Mouse (Mus musculus): ENCODE measurements around the gene Gm20388. TPM values are rescaled to one million over a fixed set of nuclear protein-coding genes. Genes with fewer than 3 reads are reported as not detected.

Gene Gm20388
- polyA plus RNA-seq, 1 experiment from 2014 or later: 8.3 TPM

DNA sequence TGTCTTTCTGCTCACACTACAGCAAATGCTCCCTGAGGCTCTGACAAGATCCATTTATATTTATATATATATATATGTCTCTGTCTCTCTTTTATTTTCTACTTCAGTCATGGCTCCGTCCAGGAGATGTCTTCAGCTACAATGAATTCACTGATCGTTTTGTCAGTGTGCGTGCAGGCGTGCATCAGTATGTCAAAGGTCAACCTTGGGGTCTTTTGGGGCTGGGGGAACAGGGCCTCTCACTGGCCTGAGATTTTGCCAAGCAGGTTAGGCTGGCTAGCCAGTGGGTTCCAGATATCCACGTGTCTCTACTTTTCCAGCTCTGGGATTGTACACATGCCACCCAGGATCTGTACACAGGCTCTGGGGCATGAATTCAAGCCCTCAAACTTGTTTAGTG lies 2992.4 kb downstream of the Gm20388 start:
- 69% methylated on average over 5 of the region's 5 CpGs for WGBS
- ATAC-seq (replicated peaks; ENCODE audit: low FRiP score, low TSS enrichment, low read depth): no peak

DNA sequence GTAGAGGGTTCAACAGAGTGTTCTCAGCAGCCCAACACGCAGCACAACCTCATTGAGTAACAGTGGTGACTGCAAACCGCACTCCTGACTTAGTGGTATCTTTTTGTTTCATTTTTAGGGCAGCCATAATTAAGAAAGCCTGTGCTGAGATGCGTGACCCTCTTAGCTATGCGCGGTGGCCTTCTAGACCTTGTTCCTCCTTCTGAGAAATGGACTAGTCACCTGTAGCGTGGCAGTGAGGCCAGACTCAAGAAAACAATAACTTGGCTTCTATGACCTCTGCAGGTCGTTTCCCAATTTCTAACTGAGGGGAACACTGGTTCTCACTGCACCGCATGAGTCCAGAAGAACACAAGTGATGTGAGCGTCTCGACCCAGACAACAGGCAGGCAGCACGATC lies 2993.9 kb downstream of the Gm20388 start:
- ATAC-seq (replicated peaks; ENCODE audit: low FRiP score, low TSS enrichment, low read depth): no peak
- WGBS: 94% methylated on average over 11 of the region's 11 CpGs
- Histone ChIP-seq H3K9ac (ENCODE audit: low read length) (no peak overlapping the region), H3K4me2 (ENCODE audit: low read length) (no peak overlapping the region), H3K4me3 (ENCODE audit: low read depth, low read length) (no peak overlapping the region), H3K27ac (ENCODE audit: low read depth) (no peak overlapping the region), H3K27me3 (replicated peaks; ENCODE audit: control insufficient read depth, insufficient read depth, low read length) (no peaks in the 10 kb centered on the region), H3K36me3 (ENCODE audit: control insufficient read depth, insufficient read depth, low read length) (peaks cover 34% of the 10 kb centered on the region), H3K9me3 (ENCODE audit: control insufficient read depth, low read length) (no peaks in the 10 kb centered on the region), H3K4me1 (replicated peaks; ENCODE audit: control insufficient read depth, insufficient read depth, low read length) (peaks cover 5% of the 10 kb centered on the region)
- DNase-seq (ENCODE audit: low spot score): no peak

More for the DNA sequence above, 2992.4 kb downstream of the Gm20388 start:
- Histone ChIP-seq H3K4me2 (ENCODE audit: low read length) (no peak overlapping the region), H3K9ac (ENCODE audit: low read length) (no peak overlapping the region), H3K27me3 (replicated peaks; ENCODE audit: control insufficient read depth, insufficient read depth, low read length) (no peaks in the 10 kb centered on the region), H3K9me3 (ENCODE audit: control insufficient read depth, low read length) (no peaks in the 10 kb centered on the region), H3K27ac (ENCODE audit: low read depth) (no peak overlapping the region), H3K36me3 (ENCODE audit: control insufficient read depth, insufficient read depth, low read length) (peaks cover 42% of the 10 kb centered on the region), H3K4me3 (ENCODE audit: low read depth, low read length) (no peak overlapping the region), H3K4me1 (replicated peaks; ENCODE audit: control insufficient read depth, insufficient read depth, low read length) (peaks cover 5% of the 10 kb centered on the region)
- DNase-seq (ENCODE audit: low spot score): no peak

DNA sequence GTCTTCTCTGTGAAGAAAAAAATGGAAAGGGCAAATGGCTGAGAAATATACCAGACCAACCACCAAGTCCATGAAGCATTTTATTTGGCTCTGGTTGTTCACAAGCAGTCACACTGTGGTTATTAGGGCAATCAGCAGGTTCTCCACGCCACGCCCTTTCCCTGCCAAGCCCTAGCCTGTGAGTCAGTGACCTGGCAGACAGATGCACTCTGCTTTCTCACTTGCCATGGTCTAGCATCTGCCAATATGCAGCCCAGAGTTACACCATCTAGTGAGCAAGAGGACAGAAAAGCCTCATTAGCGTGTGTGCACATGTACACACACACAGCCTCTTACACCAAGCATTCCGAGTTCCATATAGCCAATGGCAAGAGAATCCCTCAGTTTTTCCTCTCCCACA lies 2994.7 kb downstream of the Gm20388 start:
- H3K27ac ChIP-seq (ENCODE audit: low read depth): no peak overlapping the region
- DNase-seq (ENCODE audit: low spot score) (no peak), ATAC-seq (replicated peaks; ENCODE audit: low FRiP score, low TSS enrichment, low read depth) (no peak)
- no peaks in the 10 kb centered on the region for H3K27me3 ChIP-seq (replicated peaks; ENCODE audit: control insufficient read depth, insufficient read depth, low read length)
- no peak overlapping the region for H3K4me2 ChIP-seq (ENCODE audit: low read length)
- H3K4me1 ChIP-seq (replicated peaks; ENCODE audit: control insufficient read depth, insufficient read depth, low read length): peaks cover 5% of the 10 kb centered on the region
- 91% methylated on average over 4 of the region's 4 CpGs for WGBS
- no peak overlapping the region for H3K4me3 ChIP-seq (ENCODE audit: low read depth, low read length)
- no peak overlapping the region for H3K9ac ChIP-seq (ENCODE audit: low read length)
- peaks cover 25% of the 10 kb centered on the region for H3K36me3 ChIP-seq (ENCODE audit: control insufficient read depth, insufficient read depth, low read length)
- H3K9me3 ChIP-seq (ENCODE audit: control insufficient read depth, low read length): no peaks in the 10 kb centered on the region

DNA sequence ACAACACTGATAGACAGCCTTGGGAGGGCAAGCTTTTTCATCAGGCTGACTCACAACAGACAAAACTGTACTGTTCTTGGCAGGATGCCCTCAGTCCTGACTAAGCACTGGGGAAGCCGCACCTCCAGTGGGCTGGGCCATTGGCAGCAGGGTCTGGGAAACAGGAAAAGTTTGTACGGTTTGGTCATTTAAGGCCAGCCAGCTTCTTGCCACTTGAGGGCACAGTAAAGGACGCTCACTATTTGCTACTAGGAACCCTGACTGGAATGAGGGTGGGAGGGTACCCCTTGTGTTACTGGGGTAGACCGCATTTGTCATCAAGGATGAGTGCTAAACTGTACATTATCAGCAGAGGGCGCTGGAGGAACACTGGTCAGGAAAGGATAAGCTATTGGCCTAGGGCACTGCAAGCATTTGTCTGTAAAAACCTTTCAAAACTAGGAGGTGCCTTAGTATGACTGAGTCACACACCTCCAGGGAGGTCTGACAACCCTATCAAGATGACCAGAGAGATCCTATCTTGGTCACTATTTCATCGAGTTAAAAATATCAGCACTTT lies 2995.9 kb downstream of the Gm20388 start:
- no peak overlapping the region for H3K9ac ChIP-seq (ENCODE audit: low read length)
- peak; percentile 82 for ATAC-seq (replicated peaks; ENCODE audit: low FRiP score, low TSS enrichment, low read depth)
- no peak overlapping the region for H3K27ac ChIP-seq (ENCODE audit: low read depth)
- WGBS: 40% methylated on average over 6 of the region's 6 CpGs
- no peak overlapping the region for H3K4me2 ChIP-seq (ENCODE audit: low read length)
- peaks cover 18% of the 10 kb centered on the region for H3K36me3 ChIP-seq (ENCODE audit: control insufficient read depth, insufficient read depth, low read length)
- H3K4me1 ChIP-seq (replicated peaks; ENCODE audit: control insufficient read depth, insufficient read depth, low read length): peaks cover 5% of the 10 kb centered on the region
- no peaks in the 10 kb centered on the region for H3K27me3 ChIP-seq (replicated peaks; ENCODE audit: control insufficient read depth, insufficient read depth, low read length)
- H3K4me3 ChIP-seq (ENCODE audit: low read depth, low read length): no peak overlapping the region
- peak; percentile 87 for DNase-seq (ENCODE audit: low spot score)
- H3K9me3 ChIP-seq (ENCODE audit: control insufficient read depth, low read length): no peaks in the 10 kb centered on the region

DNA sequence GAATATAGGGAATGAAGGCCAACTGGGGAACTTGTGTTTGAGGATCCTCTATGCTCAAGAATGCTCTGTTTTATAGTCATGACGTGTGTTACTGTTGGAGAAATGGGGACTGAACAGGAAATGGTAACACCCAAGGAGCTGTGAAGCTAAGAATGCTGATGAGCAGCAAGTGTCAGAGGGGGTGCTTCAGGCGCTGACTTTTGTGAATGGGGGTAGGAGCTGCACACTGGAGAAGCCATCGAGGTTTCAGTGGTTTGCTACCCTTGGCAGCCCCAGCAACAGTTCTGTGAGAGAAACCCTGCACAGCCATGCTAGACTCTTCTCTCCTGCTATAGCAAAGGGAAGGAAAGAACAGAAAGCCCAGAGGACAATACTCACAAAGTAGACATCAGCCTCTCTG lies 3001.5 kb downstream of the Gm20388 start:
- Histone ChIP-seq H3K27ac (ENCODE audit: low read depth) (no peak overlapping the region), H3K4me2 (ENCODE audit: low read length) (no peak overlapping the region), H3K4me3 (ENCODE audit: low read depth, low read length) (no peak overlapping the region), H3K36me3 (ENCODE audit: control insufficient read depth, insufficient read depth, low read length) (peaks cover 58% of the 10 kb centered on the region), H3K9ac (ENCODE audit: low read length) (no peak overlapping the region), H3K27me3 (replicated peaks; ENCODE audit: control insufficient read depth, insufficient read depth, low read length) (no peaks in the 10 kb centered on the region), H3K4me1 (replicated peaks; ENCODE audit: control insufficient read depth, insufficient read depth, low read length) (peaks cover under 1% of the 10 kb centered on the region; the same call in 1 of the 2 replicates), H3K9me3 (ENCODE audit: control insufficient read depth, low read length) (no peaks in the 10 kb centered on the region)
- DNase-seq (ENCODE audit: low spot score) (no peak), ATAC-seq (replicated peaks; ENCODE audit: low FRiP score, low TSS enrichment, low read depth) (no peak)
- 80% methylated on average over 3 of the region's 3 CpGs for WGBS

DNA sequence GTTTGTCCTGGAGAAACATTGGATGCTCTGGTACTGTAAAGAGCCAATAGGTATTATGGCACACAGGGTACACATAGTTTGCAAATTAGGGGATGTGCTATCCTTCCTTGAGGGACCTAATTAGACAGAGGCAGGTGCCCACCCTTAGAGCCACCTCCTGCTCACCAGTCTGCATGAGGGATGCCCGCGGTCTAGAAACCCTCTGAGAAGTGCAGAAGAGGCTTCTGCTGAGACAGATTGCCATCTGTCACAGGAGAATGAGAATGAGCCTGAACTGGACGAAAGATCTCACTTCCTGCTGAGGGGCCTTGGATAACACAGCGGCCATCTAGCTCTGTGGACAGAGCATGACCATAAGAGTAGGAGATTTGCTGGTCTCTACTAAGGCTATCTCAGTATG lies 3002.2 kb downstream of the Gm20388 start:
- no peaks in the 10 kb centered on the region for H3K27me3 ChIP-seq (replicated peaks; ENCODE audit: control insufficient read depth, insufficient read depth, low read length)
- H3K4me3 ChIP-seq (ENCODE audit: low read depth, low read length): no peak overlapping the region
- H3K36me3 ChIP-seq (ENCODE audit: control insufficient read depth, insufficient read depth, low read length): peaks cover 51% of the 10 kb centered on the region
- 86% methylated on average over 4 of the region's 4 CpGs for WGBS
- H3K9me3 ChIP-seq (ENCODE audit: control insufficient read depth, low read length): no peaks in the 10 kb centered on the region
- no peak overlapping the region for H3K27ac ChIP-seq (ENCODE audit: low read depth)
- no peak overlapping the region for H3K9ac ChIP-seq (ENCODE audit: low read length)
- ATAC-seq (replicated peaks; ENCODE audit: low FRiP score, low TSS enrichment, low read depth): no peak
- H3K4me1 ChIP-seq (replicated peaks; ENCODE audit: control insufficient read depth, insufficient read depth, low read length): peaks cover 8% of the 10 kb centered on the region
- DNase-seq (ENCODE audit: low spot score): no peak
- H3K4me2 ChIP-seq (ENCODE audit: low read length): no peak overlapping the region

DNA sequence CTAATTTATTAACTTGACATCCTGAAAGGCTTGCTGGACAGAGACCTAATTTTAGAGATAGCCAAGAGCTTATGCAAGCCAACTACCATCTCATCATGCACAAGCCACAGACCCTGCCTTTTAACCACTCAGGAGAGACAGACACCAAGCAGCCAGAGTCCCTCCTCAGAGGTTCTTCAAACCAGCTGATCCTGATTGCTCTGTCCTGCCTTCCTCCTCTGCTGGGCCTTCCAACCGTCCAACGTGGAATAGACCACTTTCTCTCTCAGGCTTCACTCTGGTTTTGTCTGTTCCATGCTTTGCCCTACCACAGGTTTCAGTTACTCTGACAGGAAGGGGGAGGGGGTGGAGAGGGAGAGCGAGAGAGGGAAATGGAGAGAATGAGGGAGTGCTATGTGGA lies 3006.1 kb downstream of the Gm20388 start:
- ATAC-seq (replicated peaks; ENCODE audit: low FRiP score, low TSS enrichment, low read depth): no peak
- H3K27ac ChIP-seq (ENCODE audit: low read depth): no peak overlapping the region
- 65% methylated on average over 3 of the region's 3 CpGs for WGBS
- no peak overlapping the region for H3K4me2 ChIP-seq (ENCODE audit: low read length)
- no peaks in the 10 kb centered on the region for H3K27me3 ChIP-seq (replicated peaks; ENCODE audit: control insufficient read depth, insufficient read depth, low read length)
- DNase-seq (ENCODE audit: low spot score): no peak
- no peaks in the 10 kb centered on the region for H3K9me3 ChIP-seq (ENCODE audit: control insufficient read depth, low read length)
- H3K36me3 ChIP-seq (ENCODE audit: control insufficient read depth, insufficient read depth, low read length): peaks cover 43% of the 10 kb centered on the region
- no peak overlapping the region for H3K4me3 ChIP-seq (ENCODE audit: low read depth, low read length)
- H3K4me1 ChIP-seq (replicated peaks; ENCODE audit: control insufficient read depth, insufficient read depth, low read length): peaks cover 17% of the 10 kb centered on the region
- H3K9ac ChIP-seq (ENCODE audit: low read length): no peak overlapping the region

DNA sequence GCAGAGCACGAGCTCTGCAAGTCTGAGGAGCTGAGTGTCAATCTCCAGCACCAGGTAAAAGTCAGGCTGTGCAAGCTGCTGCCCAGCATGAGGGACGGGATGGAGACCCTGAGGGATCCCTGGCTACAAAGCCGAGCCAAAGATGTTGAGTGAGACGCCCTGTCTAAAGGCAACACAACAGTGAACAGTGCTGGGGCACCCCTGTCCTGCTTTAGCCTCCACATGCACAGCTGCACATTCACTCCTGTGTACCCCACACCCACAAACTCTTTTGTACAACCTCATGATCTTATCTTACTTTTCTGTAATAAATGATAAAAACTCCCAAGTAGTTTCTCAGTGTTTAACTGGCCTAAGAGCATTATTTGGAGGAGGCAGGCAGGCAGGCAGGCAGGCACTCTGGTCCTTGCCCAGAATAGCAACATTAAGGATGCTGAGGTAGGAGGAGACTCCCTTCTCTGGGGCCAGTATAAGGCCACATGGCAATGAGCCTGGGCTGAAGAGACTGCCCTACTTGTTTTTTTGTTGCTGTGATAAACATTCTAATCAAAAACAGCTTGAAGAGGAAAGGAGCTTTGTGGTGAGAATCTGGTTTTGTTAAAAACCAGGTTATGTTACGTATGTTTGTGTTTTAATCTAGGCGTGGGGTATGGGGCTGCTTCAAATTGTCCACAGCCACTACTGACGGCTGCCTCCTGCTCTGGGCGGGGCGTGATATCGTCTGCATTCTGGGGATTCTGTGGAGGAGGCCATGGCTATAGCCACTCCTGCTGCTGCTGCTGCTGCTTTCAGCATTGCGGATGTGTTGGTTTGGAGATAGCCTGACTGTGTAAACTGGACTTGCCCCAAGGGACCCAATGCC lies 3007.1 kb downstream of the Gm20388 start:
- DNase-seq (ENCODE audit: low spot score) (no peak), ATAC-seq (replicated peaks; ENCODE audit: low FRiP score, low TSS enrichment, low read depth) (no peak)
- Histone ChIP-seq H3K4me3 (ENCODE audit: low read depth, low read length) (no peak overlapping the region), H3K4me2 (ENCODE audit: low read length) (no peak overlapping the region), H3K36me3 (ENCODE audit: control insufficient read depth, insufficient read depth, low read length) (peaks cover 35% of the 10 kb centered on the region), H3K9me3 (ENCODE audit: control insufficient read depth, low read length) (no peaks in the 10 kb centered on the region), H3K9ac (ENCODE audit: low read length) (no peak overlapping the region), H3K27me3 (replicated peaks; ENCODE audit: control insufficient read depth, insufficient read depth, low read length) (no peaks in the 10 kb centered on the region), H3K4me1 (replicated peaks; ENCODE audit: control insufficient read depth, insufficient read depth, low read length) (peaks cover 17% of the 10 kb centered on the region), H3K27ac (ENCODE audit: low read depth) (no peak overlapping the region)
- 51% methylated on average over 11 of the region's 11 CpGs for WGBS
